Mouse (Mus musculus): ENCODE measurements around the gene Smim26. TPM values are rescaled to one million over a fixed set of nuclear protein-coding genes. Genes with fewer than 3 reads are reported as not detected.
"Not testable (repeated sequence)": the region's sequence is repeated elsewhere in the genome, so short reads cannot be mapped to it uniquely, and the experiment has no call there.

The Smim26 gene
- 10 to 100 TPM; 50.5 to 58.7 TPM for total RNA-seq (2021)
- long read RNA-seq, experiment 1, transcript Smim26-201 (2 exons, 471 nt): major isoform, 13 of 13 reads
- long read RNA-seq, experiment 1, partial matches to known transcripts: 0 of 13 reads
- long read RNA-seq, experiment 1, other reads (novel, unspliced or antisense): 0 of 13 reads
- long read RNA-seq, experiment 2, transcript Smim26-201 (2 exons, 471 nt): major isoform, 23 of 24 reads
- long read RNA-seq, experiment 2, partial matches to known transcripts: 0 of 24 reads
- long read RNA-seq, experiment 2, other reads (novel, unspliced or antisense): 1 of 24 reads

GRCm38 (mm10) chr2:144593951-144594651, at the start of gene Smim26:
Gene Smim26, plus strand, starts transcription at chr2:144594054.
- peak; percentile 77 to 86 for DNase-seq (ENCODE audit: low spot score in 2 of 2)

- DNase-seq (ENCODE audit: low spot score in 2 of 2): no peak
Measured at GRCm38 (mm10) chr2:144544630-144545029, 49.2 kb upstream of the Smim26 start.

- DNase-seq (ENCODE audit: low spot score in 2 of 2): no peak
Measured at GRCm38 (mm10) chr2:144545061-144545460, 48.8 kb upstream of the Smim26 start.

- no peak for DNase-seq (ENCODE audit: low spot score in 2 of 2)
Measured at GRCm38 (mm10) chr2:144545481-144545880, 48.4 kb upstream of the Smim26 start.

GRCm38 (mm10) chr2:144547559-144547958, 46.3 kb upstream of the Smim26 start:
- no peak for DNase-seq (ENCODE audit: low spot score in 2 of 2)

GRCm38 (mm10) chr2:144550529-144550928, 43.3 kb upstream of the Smim26 start, which contains the start of gene Rbbp9:
Gene Rbbp9, minus strand, starts transcription at chr2:144550869.
- peak; percentile 72 to 81 for DNase-seq (ENCODE audit: low spot score in 2 of 2)

- no peak for DNase-seq (ENCODE audit: low spot score in 2 of 2)
Measured at GRCm38 (mm10) chr2:144553905-144554304, 39.9 kb upstream of the Smim26 start.

GRCm38 (mm10) chr2:144555286-144555819, 38.5 kb upstream of the Smim26 start:
- DNase-seq (ENCODE audit: low spot score in 2 of 2): no peak

- peak; percentile 94 to 98 for DNase-seq (ENCODE audit: low spot score in 2 of 2)
Measured at GRCm38 (mm10) chr2:144555820-144556552, 37.9 kb upstream of the Smim26 start, which contains the start of gene Sec23b. Gene Sec23b, plus strand, starts transcription at chr2:144556229.

GRCm38 (mm10) chr2:144588723-144589122, 5.1 kb upstream of the Smim26 start:
- no peak for DNase-seq (ENCODE audit: low spot score in 2 of 2)

GRCm38 (mm10) chr2:144593036-144593435, 818 bp upstream of the Smim26 start:
- not testable (repeated sequence) for DNase-seq (ENCODE audit: low spot score in 2 of 2)

- no peak for DNase-seq (ENCODE audit: low spot score in 2 of 2)
Measured at GRCm38 (mm10) chr2:144598006-144598405, 4.2 kb downstream of the Smim26 start.

GRCm38 (mm10) chr2:144599831-144600687, 6.2 kb downstream of the Smim26 start, which contains the start of gene Dtd1:
Gene Dtd1, plus strand, starts transcription at chr2:144599897.
- peak; percentile 82 to 83 for DNase-seq (ENCODE audit: low spot score in 2 of 2)

GRCm38 (mm10) chr2:144601576-144601975, 7.7 kb downstream of the Smim26 start:
- DNase-seq (ENCODE audit: low spot score in 2 of 2): no peak

GRCm38 (mm10) chr2:144613956-144614355, 20.1 kb downstream of the Smim26 start:
- DNase-seq (ENCODE audit: low spot score in 2 of 2): no peak

GRCm38 (mm10) chr2:144617074-144617874, 23.4 kb downstream of the Smim26 start:
- DNase-seq (ENCODE audit: low spot score in 2 of 2): no peak

GRCm38 (mm10) chr2:144621491-144621890, 27.6 kb downstream of the Smim26 start:
- no peak for DNase-seq (ENCODE audit: low spot score in 2 of 2)

GRCm38 (mm10) chr2:144633551-144633950, 39.7 kb downstream of the Smim26 start:
- DNase-seq (ENCODE audit: low spot score in 2 of 2): no peak

GRCm38 (mm10) chr2:144634231-144634630, 40.4 kb downstream of the Smim26 start:
- no peak for DNase-seq (ENCODE audit: low spot score in 2 of 2)

GRCm38 (mm10) chr2:144634729-144635128, 40.9 kb downstream of the Smim26 start:
- no peak for DNase-seq (ENCODE audit: low spot score in 2 of 2)
